Mouse (Mus musculus): Measurements from ENCODE around the gene Kl. TPM values are rescaled to one million over a fixed set of nuclear protein-coding genes. Genes with fewer than 3 reads are reported as not detected.

Kl gene
- polyA plus RNA-seq, 2 experiments, result 0.02 to 0.03 TPM

GRCm38 (mm10) chr5:151018450-151018849 is 66.0 kb downstream of the Kl start:
- H3K9ac ChIP-seq (replicated peaks), result no peak overlapping the region

GRCm38 (mm10) chr5:151018959-151019358 is 66.6 kb downstream of the Kl start:
- ATAC-seq (ENCODE audit: insufficient read depth), result no peak
- H3K9ac ChIP-seq (replicated peaks), result no peak overlapping the region
- WGBS (ENCODE audit: insufficient replicate concordance), result 65% methylated on average over 5 of the region's 5 CpGs
- H3K36me3 ChIP-seq (replicated peaks; ENCODE audit: control insufficient read depth, insufficient read depth, low read depth), result no peaks in the 10 kb centered on the region
- no peaks in the 10 kb centered on the region for H3K9me3 ChIP-seq (ENCODE audit: control insufficient read depth, low read length)
- H3K27me3 ChIP-seq (ENCODE audit: control insufficient read depth, insufficient read depth, low read length), result no peaks in the 10 kb centered on the region
- TF ChIP-seq CTCF (IDR thresholded peaks at IDR 0.05; ENCODE audit: low read depth) (no peak), EP300 (IDR thresholded peaks at IDR 0.05; ENCODE audit: low read depth) (no peak)
- no peak overlapping the region for H3K27ac ChIP-seq
- H3K4me1 ChIP-seq (replicated peaks; ENCODE audit: control insufficient read depth in 2 of 2, insufficient read depth in 2 of 2, low read length in 1 of 2), result peaks cover 0 to 2% of the 10 kb centered on the region in 2 experiments; a peak in 1 of 4 replicates
- H3K4me3 ChIP-seq (ENCODE audit: insufficient read depth in 1 of 2, low read depth in 2 of 2, low read length in 2 of 2), result no peak overlapping the region
- DNase-seq (ENCODE audit: low read depth in 3 of 3, low spot score in 3 of 3), result no peak
- H3K4me2 ChIP-seq (ENCODE audit: low read depth), result no peak overlapping the region

More at GRCm38 (mm10) chr5:151018450-151018849, 66.0 kb downstream of the Kl start:
- 45% methylated on average over 5 of the region's 5 CpGs for WGBS (ENCODE audit: insufficient replicate concordance)
- Histone ChIP-seq H3K27ac (no peak overlapping the region), H3K36me3 (replicated peaks; ENCODE audit: control insufficient read depth, insufficient read depth, low read depth) (no peaks in the 10 kb centered on the region), H3K4me1 (replicated peaks; ENCODE audit: control insufficient read depth in 2 of 2, insufficient read depth in 2 of 2, low read length in 1 of 2) (peaks cover 0 to 2% of the 10 kb centered on the region in 2 experiments; a peak in 1 of 4 replicates), H3K27me3 (ENCODE audit: control insufficient read depth, insufficient read depth, low read length) (no peaks in the 10 kb centered on the region), H3K4me2 (ENCODE audit: low read depth) (no peak overlapping the region), H3K9me3 (ENCODE audit: control insufficient read depth, low read length) (no peaks in the 10 kb centered on the region), H3K4me3 (ENCODE audit: insufficient read depth in 1 of 2, low read depth in 2 of 2, low read length in 2 of 2) (no peak overlapping the region)
- TF ChIP-seq CTCF (IDR thresholded peaks at IDR 0.05; ENCODE audit: low read depth) (no peak), EP300 (IDR thresholded peaks at IDR 0.05; ENCODE audit: low read depth) (no peak)
- no peak for DNase-seq (ENCODE audit: low read depth in 3 of 3, low spot score in 3 of 3)
- no peak for ATAC-seq (ENCODE audit: insufficient read depth)

GRCm38 (mm10) chr5:151020031-151020820 is 67.8 kb downstream of the Kl start:
- H3K4me3 ChIP-seq (ENCODE audit: insufficient read depth in 1 of 2, low read depth in 2 of 2, low read length in 2 of 2), result no peak overlapping the region
- DNase-seq (ENCODE audit: low read depth in 3 of 3, low spot score in 3 of 3) (no peak), ATAC-seq (ENCODE audit: insufficient read depth) (no peak)
- TF ChIP-seq CTCF (IDR thresholded peaks at IDR 0.05; ENCODE audit: low read depth), result no peak
- peaks cover 0 to 2% of the 10 kb centered on the region in 2 experiments; a peak in 1 of 4 replicates for H3K4me1 ChIP-seq (replicated peaks; ENCODE audit: control insufficient read depth in 2 of 2, insufficient read depth in 2 of 2, low read length in 1 of 2)
- H3K9me3 ChIP-seq (ENCODE audit: control insufficient read depth, low read length), result no peaks in the 10 kb centered on the region
- H3K4me2 ChIP-seq (ENCODE audit: low read depth), result no peak overlapping the region
- no peak overlapping the region for H3K9ac ChIP-seq (replicated peaks)
- H3K27ac ChIP-seq, result no peak overlapping the region
- 53% methylated on average over 13 of the region's 13 CpGs for WGBS (ENCODE audit: insufficient replicate concordance)
- H3K36me3 ChIP-seq (replicated peaks; ENCODE audit: control insufficient read depth, insufficient read depth, low read depth), result no peaks in the 10 kb centered on the region
- H3K27me3 ChIP-seq (ENCODE audit: control insufficient read depth, insufficient read depth, low read length), result no peaks in the 10 kb centered on the region

GRCm38 (mm10) chr5:151020831-151021230 is 68.4 kb downstream of the Kl start:
- no peak for ATAC-seq (ENCODE audit: insufficient read depth)
- Histone ChIP-seq H3K27me3 (ENCODE audit: control insufficient read depth, insufficient read depth, low read length) (no peaks in the 10 kb centered on the region), H3K4me3 (ENCODE audit: insufficient read depth in 1 of 2, low read depth in 2 of 2, low read length in 2 of 2) (no peak overlapping the region), H3K9ac (replicated peaks) (no peak overlapping the region), H3K27ac (no peak overlapping the region), H3K4me1 (replicated peaks; ENCODE audit: control insufficient read depth in 2 of 2, insufficient read depth in 2 of 2, low read length in 1 of 2) (peaks cover 0 to 2% of the 10 kb centered on the region in 2 experiments; a peak in 1 of 4 replicates), H3K36me3 (replicated peaks; ENCODE audit: control insufficient read depth, insufficient read depth, low read depth) (no peaks in the 10 kb centered on the region), H3K9me3 (ENCODE audit: control insufficient read depth, low read length) (no peaks in the 10 kb centered on the region), H3K4me2 (ENCODE audit: low read depth) (no peak overlapping the region)
- no peak for DNase-seq (ENCODE audit: low read depth in 3 of 3, low spot score in 3 of 3)
- WGBS (ENCODE audit: insufficient replicate concordance), result 23% methylated on average over 14 of the region's 14 CpGs
- TF ChIP-seq CTCF (IDR thresholded peaks at IDR 0.05; ENCODE audit: low read depth) (no peak), EP300 (IDR thresholded peaks at IDR 0.05; ENCODE audit: low read depth) (no peak)

- TF ChIP-seq EP300 (IDR thresholded peaks at IDR 0.05; ENCODE audit: low read depth), result no peak
- TF ChIP-seq CTCF (IDR thresholded peaks at IDR 0.05; ENCODE audit: low read depth), result no peak
- peaks cover 0 to 2% of the 10 kb centered on the region in 2 experiments; a peak in 1 of 4 replicates for H3K4me1 ChIP-seq (replicated peaks; ENCODE audit: control insufficient read depth in 2 of 2, insufficient read depth in 2 of 2, low read length in 1 of 2)
- WGBS (ENCODE audit: insufficient replicate concordance), result 68% methylated on average over 7 of the region's 7 CpGs
Observed at GRCm38 (mm10) chr5:151022026-151022425, 69.6 kb downstream of the Kl start.

More at GRCm38 (mm10) chr5:151022026-151022425, 69.6 kb downstream of the Kl start:
- no peaks in the 10 kb centered on the region for H3K36me3 ChIP-seq (replicated peaks; ENCODE audit: control insufficient read depth, insufficient read depth, low read depth)
- H3K27ac ChIP-seq, result no peak overlapping the region
- ATAC-seq (ENCODE audit: insufficient read depth) (no peak), DNase-seq (ENCODE audit: low read depth in 3 of 3, low spot score in 3 of 3) (no peak)
- no peaks in the 10 kb centered on the region for H3K27me3 ChIP-seq (ENCODE audit: control insufficient read depth, insufficient read depth, low read length)
- H3K4me2 ChIP-seq (ENCODE audit: low read depth), result no peak overlapping the region
- no peak overlapping the region for H3K9ac ChIP-seq (replicated peaks)
- no peak overlapping the region for H3K4me3 ChIP-seq (ENCODE audit: insufficient read depth in 1 of 2, low read depth in 2 of 2, low read length in 2 of 2)
- H3K9me3 ChIP-seq (ENCODE audit: control insufficient read depth, low read length), result no peaks in the 10 kb centered on the region

Measured in liver, embryonic 14.5 days (tissue).